Mouse (Mus musculus): ENCODE measurements around the gene Syt7.

- TF ChIP-seq FLI1 (IDR thresholded peaks at IDR 0.05; ENCODE audit: low read length) (no peak), GATA1 (IDR thresholded peaks at IDR 0.05; ENCODE audit: borderline replicate concordance, low read length) (no peak)
Observed at GRCm38 (mm10) chr19:10395174-10395573, 6.3 kb downstream of the Syt7 start.
